Comparison of ENCODE assay signal across 8 mouse cellular contexts in genomic region chr12:86806031-86806922, GRCm38 (mm10).
DNase-seq lines count a peak whose midpoint lies in the region; ATAC-seq lines count a peak whose summit lies in the region.

No protein-coding gene starts in this region.

- no peaks in the 10 kb centered on the region for H3K9me3 ChIP-seq in lung, embryonic 15.5 days
- H3K9me3 ChIP-seq in midbrain, embryonic 16.5 days (replicated peaks; ENCODE audit: control insufficient read depth, low read length, poor library complexity, severe bottlenecking) = no peaks in the 10 kb centered on the region; the same call in 1 of the 2 replicates

- H3K4me3 ChIP-seq in lung, embryonic 15.5 days = no peak overlapping the region
- peak overlapping the region; percentile 23; the same call in 1 of the 2 replicates for H3K4me3 ChIP-seq in midbrain, embryonic 16.5 days (ENCODE audit: low read depth, low read length)

- no peak overlapping the region for H3K9ac ChIP-seq in lung, embryonic 15.5 days
- peak overlapping the region; percentile 45 for H3K9ac ChIP-seq in midbrain, embryonic 16.5 days (ENCODE audit: low read depth, low read length)

- H3K4me2 ChIP-seq in lung, embryonic 15.5 days = peak overlapping the region; percentile 32
- H3K4me2 ChIP-seq in midbrain, embryonic 16.5 days (ENCODE audit: low read length) = peak overlapping the region; percentile 55

- 8% methylated on average over 20 of the region's 20 CpGs for WGBS in lung, embryonic 15.5 days
- 3% methylated on average over 18 of the region's 20 CpGs for WGBS in midbrain, embryonic 16.5 days

- no peak for ATAC-seq in lung, embryonic 15.5 days (ENCODE audit: borderline replicate concordance, extremely low read depth, low FRiP score, low TSS enrichment)
- ATAC-seq in midbrain, embryonic 16.5 days = peak; percentile 12

- H3K36me3 ChIP-seq in lung, embryonic 15.5 days = no peaks in the 10 kb centered on the region
- no peaks in the 10 kb centered on the region for H3K36me3 ChIP-seq in midbrain, embryonic 16.5 days (ENCODE audit: control insufficient read depth, insufficient read depth, low read length)

- H3K27me3 ChIP-seq in lung, embryonic 15.5 days = no peaks in the 10 kb centered on the region
- H3K27me3 ChIP-seq in midbrain, embryonic 16.5 days (ENCODE audit: control insufficient read depth, insufficient read depth, low read depth, low read length) = no peaks in the 10 kb centered on the region

- H3K27ac ChIP-seq in lung, embryonic 15.5 days = peak overlapping the region; percentile 63
- peak overlapping the region; percentile 99 for H3K27ac ChIP-seq in midbrain, embryonic 16.5 days (ENCODE audit: low read length)

- peaks cover 81% of the 10 kb centered on the region for H3K4me1 ChIP-seq in lung, embryonic 15.5 days
- H3K4me1 ChIP-seq in midbrain, embryonic 16.5 days (ENCODE audit: control insufficient read depth, insufficient read depth, low read length) = peaks cover 94% of the 10 kb centered on the region

- DNase-seq in lung, postnatal 25 days (ENCODE audit: low spot score) = no peak
- DNase-seq in cerebellum, postnatal 10 days = peak; percentile 88
- peak; percentile 38 for DNase-seq in heart, postnatal 4 days
- peak; percentile 68 to 76 for DNase-seq in left cerebral cortex, adult 8-10 months (ENCODE audit: low spot score in 2 of 2)
- no peak for DNase-seq in Muller cell, postnatal 12 days (ENCODE audit: inconsistent ontology term)
- DNase-seq in urinary bladder, postnatal 36 days (ENCODE audit: low spot score in 2 of 2) = no peak

Comparison
In these comparisons a context has a peak if more than half of its experiments do, and no peak if none do; other contexts are left out.
1. DNase-seq: peak in cerebellum, postnatal 10 days (2 of 2), heart, postnatal 4 days (single experiment) and left cerebral cortex, adult 8-10 months (2 of 2); none in lung, postnatal 25 days (single experiment), Muller cell, postnatal 12 days (single experiment) and urinary bladder, postnatal 36 days (0 of 2).